Mouse (Mus musculus) neural tube, embryonic 14.5 days (tissue): Measurements from ENCODE around the gene Pdzk1. TPM values are rescaled to one million over a fixed set of nuclear protein-coding genes. Genes with fewer than 3 reads are reported as not detected.

Source experiments
- ATAC-seq: fragments of 200-750 bp; cut with Nextera tagmentation; 2 replicates; pipeline ENCODE4 v1.8.0; 2017; ENCODE audit warnings: low read depth, mild to moderate bottlenecking, moderate TSS enrichment, moderate library complexity
- H3K27ac ChIP-seq: fragments of 300-500 bp; sonication (generic); 2 replicates; pipeline ENCODE4 v1.5.1; 2014; ENCODE audit warnings: low read depth, mild to moderate bottlenecking, control low read depth, low read length, moderate library complexity, mixed read lengths
- H3K27me3 ChIP-seq: fragments of 300-500 bp; sonication (generic); 2 replicates; pipeline ENCODE4 v1.6.1; 2014; ENCODE audit warnings: low read length; ENCODE audit not compliant: control insufficient read depth, insufficient read depth
- H3K36me3 ChIP-seq: fragments of 300-500 bp; sonication (generic); 2 replicates; pipeline ENCODE4 v1.6.1; 2014; ENCODE audit warnings: low read length, mixed read lengths; ENCODE audit not compliant: control insufficient read depth, insufficient read depth
- H3K4me1 ChIP-seq: fragments of 300-500 bp; sonication (generic); 2 replicates; pipeline ENCODE4 v1.6.1; 2014; ENCODE audit warnings: low read length; ENCODE audit not compliant: control insufficient read depth, insufficient read depth
- H3K4me2 ChIP-seq: fragments of 300-500 bp; sonication (generic); 2 replicates; pipeline ENCODE4 v1.6.1; 2014; ENCODE audit warnings: mild to moderate bottlenecking, low read depth, low read length, control low read depth
- H3K4me3 ChIP-seq: fragments of 300-500 bp; sonication (generic); 2 replicates; pipeline ENCODE4 v1.5.1; 2014; ENCODE audit warnings: low read depth, low read length, control low read depth, mixed read lengths
- H3K9ac ChIP-seq: fragments of 300-500 bp; sonication (generic); replicated peaks from 2 replicates; pipeline ENCODE4 v1.6.1; 2014; ENCODE audit warnings: low read depth, mild to moderate bottlenecking, control low read depth, low read length, mixed read lengths
- H3K9me3 ChIP-seq: fragments of 300-500 bp; sonication (generic); 2 replicates; pipeline ENCODE4 v1.6.1; 2016; ENCODE audit warnings: low read length; ENCODE audit not compliant: control insufficient read depth
- WGBS: fragments of 180-500 bp; shearing (Covaris S2); extraction: QIAGEN DNeasy Blood & Tissue Kit; methylation state at CpG from one replicate; pipeline ENCODE4 v1.1.7; 2014; 5-methylcytosine and 5-hydroxymethylcytosine counted together
- polyA plus RNA-seq: library from polyadenylated mRNA; unstranded; fragments of >200 nt; fragmentation: Nextera tagmentation; extraction: Ambion mirVana; gene quantifications from 2 replicates; pipeline ENCODE4 v1.2.1, GENCODE M21; 2014

The Pdzk1 gene
- polyA plus RNA-seq, 1 experiment from 2014 or later = not detected

DNA sequence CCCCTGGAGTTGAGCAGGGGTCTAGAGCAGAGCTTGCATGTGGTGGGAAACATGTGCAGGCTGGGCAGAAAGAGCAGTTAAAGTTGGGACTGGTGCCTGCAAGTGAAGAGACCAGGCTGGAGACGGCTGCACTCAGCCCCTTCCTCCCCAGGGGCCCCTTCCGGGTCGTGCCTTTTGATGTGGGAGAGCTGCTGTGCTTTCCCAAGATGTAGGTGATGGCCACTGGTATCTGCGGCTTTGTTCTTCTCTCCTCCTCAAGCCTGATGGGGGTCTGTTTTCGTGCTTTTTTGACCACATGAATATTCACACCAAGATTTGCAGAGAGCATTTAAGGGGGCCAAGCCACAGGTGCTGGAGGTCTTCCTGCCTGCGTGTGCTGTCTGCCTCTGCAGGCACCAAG is 18.6 kb downstream of the Pdzk1 start:
- H3K4me1 ChIP-seq = no peaks in the 10 kb centered on the region
- H3K36me3 ChIP-seq = no peaks in the 10 kb centered on the region
- WGBS = 32% methylated on average over 6 of the region's 6 CpGs
- H3K9me3 ChIP-seq = no peaks in the 10 kb centered on the region
- ATAC-seq = no peak
- no peaks in the 10 kb centered on the region for H3K27me3 ChIP-seq
- no peak overlapping the region for H3K4me2 ChIP-seq
- no peak overlapping the region for H3K9ac ChIP-seq
- H3K27ac ChIP-seq = no peak overlapping the region
- no peak overlapping the region for H3K4me3 ChIP-seq

DNA sequence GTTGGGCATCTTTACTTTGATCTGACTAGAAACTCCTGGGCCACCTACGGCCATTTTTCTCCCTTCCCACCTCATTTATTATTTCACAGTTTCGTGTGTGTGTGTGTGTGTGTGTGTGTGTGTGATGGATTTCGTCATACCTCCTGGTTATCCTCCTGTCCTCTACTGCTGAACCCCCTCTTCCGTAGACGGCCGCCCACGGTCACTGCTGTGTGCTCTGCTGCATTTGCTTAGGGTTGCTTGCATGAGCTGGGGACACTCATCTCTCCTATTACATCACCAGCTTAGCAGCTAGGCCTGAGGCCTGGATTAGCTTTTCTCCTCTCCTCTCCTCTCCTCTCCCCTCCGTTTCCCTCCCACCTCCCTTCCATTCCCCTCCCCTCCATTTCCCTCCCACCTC is 19.4 kb downstream of the Pdzk1 start:
- Histone ChIP-seq H3K4me2 (no peak overlapping the region), H3K27me3 (no peaks in the 10 kb centered on the region), H3K27ac (no peak overlapping the region), H3K36me3 (no peaks in the 10 kb centered on the region), H3K9ac (no peak overlapping the region), H3K4me1 (no peaks in the 10 kb centered on the region), H3K4me3 (no peak overlapping the region), H3K9me3 (no peaks in the 10 kb centered on the region)
- 88% methylated on average over 7 of the region's 8 CpGs for WGBS
- ATAC-seq = no peak

DNA sequence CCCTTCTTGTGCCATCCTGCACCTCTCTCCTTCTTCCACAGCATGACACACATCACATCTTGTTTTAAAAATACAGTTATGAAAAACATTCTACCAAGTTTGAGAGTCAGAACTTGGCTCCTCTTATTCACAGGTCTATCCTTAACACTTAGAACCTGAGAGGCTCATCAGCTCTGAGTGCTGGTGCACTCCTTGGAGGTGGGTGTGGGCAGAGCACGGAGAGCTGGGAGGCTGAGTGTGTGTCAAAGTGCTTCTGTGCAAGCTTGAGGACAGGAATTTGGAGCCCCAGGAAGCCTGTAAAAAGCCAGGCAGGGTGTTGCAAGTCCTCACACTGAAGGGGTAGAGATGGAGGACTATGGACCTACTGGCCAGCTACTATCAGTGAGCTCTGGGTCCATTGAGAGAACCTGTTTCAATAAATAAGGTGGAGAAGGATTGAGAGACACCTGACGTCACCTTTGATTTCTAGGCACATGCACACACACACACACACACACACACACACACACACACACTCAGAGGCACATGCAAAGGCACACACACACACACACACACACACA is 20.2 kb downstream of the Pdzk1 start:
- Histone ChIP-seq H3K27me3 (no peaks in the 10 kb centered on the region), H3K27ac (no peak overlapping the region), H3K4me3 (no peak overlapping the region), H3K9me3 (no peaks in the 10 kb centered on the region), H3K9ac (no peak overlapping the region), H3K4me1 (no peaks in the 10 kb centered on the region), H3K36me3 (no peaks in the 10 kb centered on the region), H3K4me2 (no peak overlapping the region)
- 89% methylated on average over 2 of the region's 2 CpGs for whole genome bisulfite sequencing
- no peak for ATAC-seq

DNA sequence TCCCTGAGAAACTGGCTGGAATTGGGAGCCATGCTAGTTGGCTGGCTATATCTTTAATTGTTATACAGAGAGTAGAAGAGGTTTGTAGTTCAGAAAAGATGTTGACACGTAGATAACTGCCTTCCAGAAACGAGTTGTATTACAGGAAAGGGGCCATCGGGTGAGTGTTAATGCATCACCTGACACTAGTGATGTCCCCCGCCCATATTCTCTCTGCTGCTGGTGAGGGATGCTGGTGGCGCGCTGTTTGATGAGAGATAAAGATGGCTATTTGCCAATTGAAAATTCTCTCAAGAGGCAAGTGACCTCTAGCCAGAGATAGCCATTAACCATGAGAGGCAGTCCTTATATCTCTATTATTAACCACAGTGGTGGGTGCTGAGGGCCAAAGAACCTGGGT is 23.5 kb downstream of the Pdzk1 start:
- Histone ChIP-seq H3K4me3 (no peak overlapping the region), H3K4me2 (no peak overlapping the region), H3K27me3 (no peaks in the 10 kb centered on the region), H3K4me1 (no peaks in the 10 kb centered on the region), H3K36me3 (no peaks in the 10 kb centered on the region), H3K9me3 (no peaks in the 10 kb centered on the region), H3K27ac (no peak overlapping the region), H3K9ac (no peak overlapping the region)
- 81% methylated on average over 6 of the region's 6 CpGs for WGBS
- ATAC-seq = no peak

DNA sequence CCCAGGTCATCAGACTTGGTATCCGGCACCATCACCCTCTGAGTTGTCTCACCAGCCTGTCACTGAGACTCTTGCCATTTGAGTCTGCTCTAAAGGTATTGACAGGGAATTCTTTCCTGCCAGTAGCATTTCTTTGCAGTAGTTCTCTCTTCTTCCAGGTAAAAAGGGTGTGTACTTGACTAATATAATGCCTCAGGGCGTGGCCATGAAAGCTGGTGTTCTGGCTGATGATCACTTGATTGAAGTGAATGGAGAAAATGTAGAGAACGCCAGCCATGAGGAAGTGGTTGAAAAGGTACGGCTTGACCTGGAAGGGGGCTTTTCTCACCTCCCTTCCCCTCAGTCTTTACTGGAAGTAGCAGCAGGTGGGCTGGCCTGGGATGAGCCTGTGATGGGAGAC is 25.3 kb downstream of the Pdzk1 start:
- no peak overlapping the region for H3K4me3 ChIP-seq
- no peak for ATAC-seq
- 93% methylated on average over 4 of the region's 4 CpGs for WGBS
- no peaks in the 10 kb centered on the region for H3K4me1 ChIP-seq
- no peak overlapping the region for H3K4me2 ChIP-seq
- no peaks in the 10 kb centered on the region for H3K9me3 ChIP-seq
- H3K9ac ChIP-seq = no peak overlapping the region
- H3K27me3 ChIP-seq = no peaks in the 10 kb centered on the region
- no peak overlapping the region for H3K27ac ChIP-seq
- no peaks in the 10 kb centered on the region for H3K36me3 ChIP-seq

DNA sequence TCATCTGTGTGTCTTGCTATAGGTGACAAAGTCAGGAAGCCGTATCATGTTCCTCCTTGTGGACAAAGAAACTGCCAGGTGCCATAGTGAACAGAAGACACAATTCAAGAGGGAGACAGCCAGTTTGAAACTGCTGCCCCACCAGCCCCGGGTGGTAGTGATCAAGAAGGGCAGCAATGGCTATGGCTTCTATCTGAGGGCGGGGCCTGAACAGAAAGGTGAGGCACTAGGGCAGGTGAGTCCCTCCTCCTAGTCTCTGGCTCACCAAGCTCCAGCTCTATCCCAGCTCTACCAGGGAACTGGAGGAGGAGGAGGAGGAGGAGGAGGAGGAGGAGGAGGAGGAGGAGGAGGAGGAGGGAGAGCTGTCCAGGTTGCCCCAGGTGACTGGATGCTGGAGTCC is 26.7 kb downstream of the Pdzk1 start:
- Histone ChIP-seq H3K4me2 (no peak overlapping the region), H3K36me3 (no peaks in the 10 kb centered on the region), H3K9me3 (no peaks in the 10 kb centered on the region), H3K4me1 (no peaks in the 10 kb centered on the region), H3K9ac (no peak overlapping the region), H3K27ac (no peak overlapping the region), H3K27me3 (no peaks in the 10 kb centered on the region), H3K4me3 (no peak overlapping the region)
- no peak for ATAC-seq
- 78% methylated on average over 3 of the region's 3 CpGs for WGBS

DNA sequence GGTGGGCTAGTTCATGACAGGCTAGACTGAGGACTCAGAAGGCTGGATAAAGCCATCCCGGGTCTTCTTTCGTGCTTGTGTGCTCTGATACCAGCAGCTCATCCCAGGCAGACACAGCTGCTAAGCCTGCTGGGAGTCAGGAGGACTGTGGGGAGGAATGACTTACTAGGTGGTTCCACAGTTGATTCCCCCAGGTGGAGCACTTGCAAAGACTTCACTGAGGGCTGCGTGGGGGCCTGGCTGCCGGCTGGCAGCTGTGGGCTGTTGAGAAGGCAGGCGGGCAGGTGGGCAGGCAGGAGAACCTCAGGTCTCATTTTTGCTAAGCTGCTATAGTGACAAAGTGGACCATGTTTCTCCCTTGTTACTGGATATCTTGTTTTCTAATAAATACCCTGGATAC is 31.4 kb downstream of the Pdzk1 start:
- no peak for ATAC-seq
- Histone ChIP-seq H3K4me2 (no peak overlapping the region), H3K27ac (no peak overlapping the region), H3K4me1 (no peaks in the 10 kb centered on the region), H3K27me3 (no peaks in the 10 kb centered on the region), H3K4me3 (no peak overlapping the region), H3K36me3 (no peaks in the 10 kb centered on the region), H3K9ac (no peak overlapping the region), H3K9me3 (no peaks in the 10 kb centered on the region)
- WGBS = 95% methylated on average over 5 of the region's 5 CpGs

DNA sequence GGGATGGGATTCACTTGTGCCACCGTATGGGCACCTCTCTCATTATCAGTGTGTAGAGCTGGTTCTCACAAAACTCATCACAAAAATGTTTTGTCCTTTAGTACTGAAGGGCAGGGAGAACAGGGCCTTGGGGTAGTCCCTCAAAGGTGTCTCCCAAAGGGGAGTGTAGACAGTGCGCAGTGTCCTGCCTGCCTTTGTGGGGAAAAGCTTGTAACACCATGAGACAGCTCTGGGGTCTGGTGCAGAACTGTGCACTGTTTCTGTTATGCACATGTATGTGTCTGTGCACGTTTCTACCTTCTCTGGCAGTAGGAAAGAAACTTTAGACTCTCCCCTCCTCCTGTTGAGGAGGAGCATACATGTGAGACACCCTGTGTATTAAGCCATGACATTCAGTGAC is 38.8 kb downstream of the Pdzk1 start:
- Histone ChIP-seq H3K27me3 (no peaks in the 10 kb centered on the region), H3K27ac (no peak overlapping the region), H3K4me2 (no peak overlapping the region), H3K36me3 (peaks cover 26% of the 10 kb centered on the region), H3K4me1 (no peaks in the 10 kb centered on the region), H3K9me3 (no peaks in the 10 kb centered on the region), H3K9ac (no peak overlapping the region), H3K4me3 (no peak overlapping the region)
- WGBS = 94% methylated on average over 3 of the region's 3 CpGs
- no peak for ATAC-seq

DNA sequence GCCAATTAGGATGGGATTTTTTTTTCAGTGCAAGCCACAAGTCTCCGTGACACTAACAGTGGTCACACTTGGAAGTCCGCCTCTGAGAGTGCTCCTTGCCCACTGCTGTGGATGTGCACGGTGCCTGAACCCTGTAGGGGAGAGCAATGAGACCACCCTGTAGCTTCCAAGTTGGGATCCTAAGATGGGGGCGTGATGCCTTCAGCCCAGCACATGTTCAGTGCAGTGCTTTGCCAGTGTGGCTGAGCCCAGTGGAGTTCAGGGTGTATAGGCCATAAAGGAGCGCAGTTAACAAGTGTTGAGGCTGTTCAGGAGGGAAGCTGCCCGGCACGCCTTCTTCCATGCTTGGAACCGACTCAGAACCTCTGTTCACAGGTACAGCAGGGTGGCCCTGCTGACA is 39.5 kb downstream of the Pdzk1 start:
- no peak for ATAC-seq
- H3K27me3 ChIP-seq = no peaks in the 10 kb centered on the region
- WGBS = 94% methylated on average over 8 of the region's 8 CpGs
- H3K9me3 ChIP-seq = no peaks in the 10 kb centered on the region
- H3K36me3 ChIP-seq = peaks cover 33% of the 10 kb centered on the region
- H3K9ac ChIP-seq = no peak overlapping the region
- no peak overlapping the region for H3K4me2 ChIP-seq
- H3K4me3 ChIP-seq = no peak overlapping the region
- no peak overlapping the region for H3K27ac ChIP-seq
- no peaks in the 10 kb centered on the region for H3K4me1 ChIP-seq

DNA sequence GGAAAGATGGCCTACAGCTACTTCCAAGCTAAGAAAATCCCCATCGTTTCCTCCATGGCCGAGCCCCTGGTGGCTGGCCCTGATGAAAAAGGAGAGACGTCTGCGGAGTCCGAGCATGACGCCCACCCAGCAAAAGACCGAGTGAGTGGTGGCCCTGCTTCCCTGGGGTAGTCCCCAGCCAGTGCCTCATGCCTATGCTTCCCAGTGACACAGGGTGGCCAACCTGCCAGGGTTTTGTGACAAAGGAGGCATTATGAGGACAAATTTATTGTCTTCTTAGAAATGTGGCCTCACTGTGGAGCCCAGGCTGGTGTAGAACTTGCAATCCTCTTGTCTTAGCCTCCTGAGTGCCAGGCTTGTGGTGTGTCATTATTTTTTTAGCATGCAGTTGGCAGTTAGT is 40.0 kb downstream of the Pdzk1 start:
- ATAC-seq = no peak
- no peaks in the 10 kb centered on the region for H3K27me3 ChIP-seq
- H3K36me3 ChIP-seq = peaks cover 36% of the 10 kb centered on the region
- no peaks in the 10 kb centered on the region for H3K4me1 ChIP-seq
- no peaks in the 10 kb centered on the region for H3K9me3 ChIP-seq
- H3K27ac ChIP-seq = no peak overlapping the region
- 91% methylated on average over 7 of the region's 7 CpGs for WGBS
- no peak overlapping the region for H3K4me2 ChIP-seq
- no peak overlapping the region for H3K4me3 ChIP-seq
- no peak overlapping the region for H3K9ac ChIP-seq
